Mouse (Mus musculus) liver, postnatal 0 days (tissue): ENCODE data around the gene Tbc1d2b. TPM values are rescaled to one million over a fixed set of nuclear protein-coding genes. Genes with fewer than 3 reads are reported as not detected.

Source experiments
- ATAC-seq: fragments of 200-750 bp; cut with Nextera tagmentation; 2 replicates; pipeline ENCODE4 v1.8.0; 2017; ENCODE audit warnings: mild to moderate bottlenecking, moderate library complexity
- DNase-seq: peaks from one replicate; pipeline ENCODE4 v3.0.0-alpha.2; 2016
- H3K27ac ChIP-seq: fragments of 300-500 bp; sonication (generic); 2 replicates; pipeline ENCODE4 v1.5.1; 2014; ENCODE audit warnings: antibody characterized with exemption, moderate library complexity, mild to moderate bottlenecking, low read depth
- H3K27me3 ChIP-seq: fragments of 300-500 bp; sonication (generic); 2 replicates; pipeline ENCODE4 v1.6.1; 2014; ENCODE audit warnings: low read length, control low read depth, mixed read lengths; ENCODE audit not compliant: insufficient read depth
- H3K36me3 ChIP-seq: fragments of 300-500 bp; sonication (generic); replicated peaks from 2 replicates; pipeline ENCODE4 v1.6.1; 2014; ENCODE audit warnings: mild to moderate bottlenecking, control low read depth, low read length, moderate library complexity, mixed read lengths; ENCODE audit not compliant: insufficient read depth
- H3K4me1 ChIP-seq: fragments of 300-500 bp; sonication (generic); 2 replicates; pipeline ENCODE4 v1.6.1; 2014; ENCODE audit warnings: antibody characterized with exemption, mild to moderate bottlenecking, control low read depth; ENCODE audit not compliant: insufficient read depth
- H3K4me2 ChIP-seq: fragments of 300-500 bp; sonication (generic); 2 replicates; pipeline ENCODE4 v1.6.1; 2014; ENCODE audit warnings: low read depth, mild to moderate bottlenecking, low read length, moderate library complexity, mixed read lengths
- H3K4me3 ChIP-seq: fragments of 300-500 bp; sonication (generic); 2 replicates; pipeline ENCODE4 v1.5.1; 2014; ENCODE audit warnings: low read depth, low read length
- H3K9ac ChIP-seq: fragments of 300-500 bp; sonication (generic); replicated peaks from 2 replicates; pipeline ENCODE4 v1.6.1; 2014; ENCODE audit warnings: mild to moderate bottlenecking, moderate library complexity
- H3K9me3 ChIP-seq: fragments of 300-500 bp; sonication (generic); 2 replicates; pipeline ENCODE4 v1.6.1; 2016; ENCODE audit warnings: mild to moderate bottlenecking, control low read depth, low read length, mixed read lengths
- CTCF ChIP-seq: sonication (generic); IDR thresholded peaks from 2 replicates; pipeline ENCODE4 v1.5.1; 2016; ENCODE audit warnings: antibody characterized with exemption, low read depth
- EP300 ChIP-seq: IDR thresholded peaks from 2 replicates; pipeline ENCODE4 v1.6.1; 2016; ENCODE audit warnings: antibody characterized with exemption, low read depth, mild to moderate bottlenecking
- WGBS: fragments of 180-500 bp; shearing (Covaris S2); extraction: QIAGEN DNeasy Blood & Tissue Kit; methylation state at CpG from one replicate; pipeline ENCODE4 v1.1.7; 2014; ENCODE audit not compliant: insufficient replicate concordance; 5-methylcytosine and 5-hydroxymethylcytosine counted together
- polyA plus RNA-seq: library from polyadenylated mRNA; unstranded; fragments of >200 nt; fragmentation: Nextera tagmentation; extraction: Ambion mirVana; gene quantifications from 2 replicates; pipeline ENCODE4 v1.2.1, GENCODE M21; 2015

Gene Tbc1d2b
- polyA plus RNA-seq, 1 experiment from 2014 or later: 6.2 TPM

DNA sequence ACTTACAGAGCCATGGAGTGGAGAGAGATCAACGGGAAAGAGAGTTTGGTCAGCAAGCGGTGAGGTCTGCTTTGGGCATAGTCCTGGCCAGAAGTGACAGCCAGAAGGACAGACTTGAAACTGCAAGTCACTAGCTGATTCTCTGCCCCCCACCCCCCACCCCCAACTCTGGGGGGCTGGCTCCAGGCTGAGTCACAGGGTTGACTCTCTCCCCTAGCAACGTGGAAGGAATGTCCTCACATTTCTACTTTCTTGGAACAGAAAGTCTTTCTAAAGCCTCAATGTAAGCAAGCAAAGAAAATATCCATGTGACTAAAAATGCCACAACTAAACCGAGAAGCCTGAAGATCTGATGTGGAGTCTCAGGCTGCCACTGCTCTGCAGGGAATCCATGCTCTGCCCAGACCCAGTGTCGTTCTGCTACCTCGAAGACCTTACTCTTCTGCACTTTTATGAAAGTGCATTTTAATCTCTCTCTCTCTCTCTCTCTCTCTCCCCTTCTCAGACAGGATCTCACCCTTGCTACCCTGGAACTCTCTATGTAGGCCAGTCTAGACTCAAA is 14.7 kb downstream of the Tbc1d2b start:
- Histone ChIP-seq H3K9ac (no peak overlapping the region), H3K4me1 (peaks cover 72% of the 10 kb centered on the region), H3K27me3 (no peaks in the 10 kb centered on the region), H3K4me2 (no peak overlapping the region), H3K4me3 (no peak overlapping the region), H3K27ac (peak overlapping the region; percentile 44), H3K9me3 (no peaks in the 10 kb centered on the region), H3K36me3 (0 out of 2 replicates have a peak, but pooled peaks cover 14% of the 10 kb centered on the region)
- DNase-seq (no peak), ATAC-seq (no peak)
- 60% methylated on average over 6 of the region's 6 CpGs for WGBS
- no peak for TF ChIP-seq CTCF
- no peak for TF ChIP-seq EP300

DNA sequence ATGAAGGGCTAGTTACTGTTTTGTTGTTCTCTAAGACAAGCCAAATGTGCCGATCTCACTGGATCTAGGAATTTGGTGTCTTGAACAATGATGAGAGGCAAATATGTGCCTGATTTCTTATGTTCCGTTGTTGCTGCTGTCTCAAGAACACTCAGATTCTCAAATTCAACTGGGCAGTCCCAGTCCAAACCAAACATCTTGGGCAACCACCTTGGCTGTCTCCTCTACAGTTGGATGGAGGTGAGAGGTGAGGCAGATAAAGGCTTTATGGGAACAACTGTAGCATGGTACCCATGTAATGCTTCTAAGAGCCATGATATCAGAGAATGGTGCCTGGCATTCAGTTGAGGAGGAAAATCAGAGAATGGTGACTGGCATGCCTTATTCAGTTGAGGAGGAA is 17.4 kb downstream of the Tbc1d2b start:
- no peak for TF ChIP-seq CTCF
- H3K27me3 ChIP-seq: no peaks in the 10 kb centered on the region
- peaks cover 17% of the 10 kb centered on the region for H3K36me3 ChIP-seq
- ATAC-seq: no peak
- no peak for DNase-seq
- H3K9me3 ChIP-seq: no peaks in the 10 kb centered on the region
- 94% methylated on average over 2 of the region's 2 CpGs for WGBS
- H3K9ac ChIP-seq: no peak overlapping the region
- H3K27ac ChIP-seq: peak overlapping the region; percentile 93
- H3K4me3 ChIP-seq: no peak overlapping the region
- H3K4me2 ChIP-seq: no peak overlapping the region
- peaks cover 70% of the 10 kb centered on the region for H3K4me1 ChIP-seq

DNA sequence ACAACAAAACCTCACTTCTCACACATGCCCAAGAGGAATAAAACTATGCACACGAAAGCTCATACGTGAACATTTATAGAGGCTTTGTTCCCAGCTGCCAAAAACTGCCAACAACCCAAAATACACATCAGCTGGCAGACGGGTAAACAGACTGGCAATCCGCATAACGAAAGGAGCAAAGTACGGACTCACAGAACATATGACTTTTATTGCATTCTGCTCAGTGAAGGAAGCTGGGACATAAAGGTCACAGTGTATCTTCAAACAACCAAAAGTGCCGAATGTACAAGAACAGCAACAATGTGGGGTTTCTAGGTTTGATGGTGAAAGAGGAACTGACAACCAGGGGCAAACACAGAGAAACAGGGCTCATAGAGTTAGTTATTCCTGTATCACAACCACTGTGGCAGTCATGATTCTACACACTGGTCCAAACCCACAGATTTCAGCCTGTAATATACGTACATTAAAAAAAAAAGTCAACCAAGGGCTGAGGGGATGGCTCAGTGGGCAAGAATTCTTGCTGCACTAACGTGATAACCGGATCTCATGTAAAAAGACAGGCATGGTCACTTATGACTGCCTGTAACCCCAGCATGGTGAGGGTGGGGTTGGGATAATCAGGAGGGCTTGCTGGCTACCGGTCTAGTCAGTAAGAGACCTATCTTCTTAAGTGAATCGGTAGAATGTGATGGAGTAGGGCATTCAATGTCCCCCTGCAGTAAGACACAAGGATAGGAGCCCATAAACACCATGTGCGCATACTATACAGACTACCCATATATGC is 19.4 kb downstream of the Tbc1d2b start:
- TF ChIP-seq CTCF (no peak), EP300 (peak; percentile 39; the same call in 1 of the 2 replicates)
- H3K4me3 ChIP-seq: no peak overlapping the region
- peaks cover 66% of the 10 kb centered on the region for H3K4me1 ChIP-seq
- no peaks in the 10 kb centered on the region for H3K9me3 ChIP-seq
- no peaks in the 10 kb centered on the region for H3K27me3 ChIP-seq
- ATAC-seq: peak; percentile 32
- peak overlapping the region; percentile 46 for H3K9ac ChIP-seq
- H3K36me3 ChIP-seq: peaks cover 31% of the 10 kb centered on the region
- H3K4me2 ChIP-seq: peak overlapping the region; percentile 50
- peak overlapping the region; percentile 93 for H3K27ac ChIP-seq
- peak; percentile 31 for DNase-seq
- WGBS: 45% methylated on average over 13 of the region's 13 CpGs

DNA sequence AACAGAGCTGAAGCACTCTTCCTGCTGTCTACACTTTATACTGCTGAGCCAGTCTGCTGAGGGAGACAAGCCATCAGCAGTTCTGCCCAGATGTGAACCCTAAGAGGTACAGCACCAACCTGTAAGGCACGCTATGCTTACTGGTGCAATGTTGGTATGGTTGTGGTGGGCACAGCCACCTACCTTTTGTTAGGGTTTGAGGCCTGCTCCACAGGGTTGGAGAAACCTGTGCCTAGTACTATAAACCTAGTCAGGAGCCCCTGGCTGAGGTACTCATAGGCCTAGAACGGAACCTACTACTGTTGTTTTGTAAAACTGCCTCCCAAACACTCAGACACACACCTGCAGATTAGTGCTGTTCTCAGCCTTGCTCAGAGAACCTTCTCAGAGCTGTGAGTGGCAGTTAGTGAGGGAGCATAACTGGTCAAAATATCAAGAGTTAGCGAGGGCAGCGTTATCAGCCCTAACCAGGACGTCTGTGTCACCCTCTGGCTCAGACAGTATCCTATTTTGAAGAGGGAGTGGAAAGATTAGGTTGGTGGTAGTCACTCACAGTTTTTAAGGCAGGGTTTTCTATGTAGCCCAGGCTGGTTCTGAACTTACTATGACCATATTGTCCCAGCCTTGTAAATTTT is 20.3 kb downstream of the Tbc1d2b start:
- H3K27me3 ChIP-seq: no peaks in the 10 kb centered on the region
- H3K36me3 ChIP-seq: peaks cover 38% of the 10 kb centered on the region
- peak; percentile 70 for DNase-seq
- peaks cover 70% of the 10 kb centered on the region for H3K4me1 ChIP-seq
- H3K9me3 ChIP-seq: no peaks in the 10 kb centered on the region
- H3K4me3 ChIP-seq: no peak overlapping the region
- H3K9ac ChIP-seq: peak overlapping the region; percentile 39
- peak; percentile 93 for ATAC-seq
- peak overlapping the region; percentile 50 for H3K4me2 ChIP-seq
- TF ChIP-seq EP300 (peak; percentile 98), CTCF (no peak)
- peak overlapping the region; percentile 93 for H3K27ac ChIP-seq
- WGBS: 41% methylated on average over 5 of the region's 5 CpGs

DNA sequence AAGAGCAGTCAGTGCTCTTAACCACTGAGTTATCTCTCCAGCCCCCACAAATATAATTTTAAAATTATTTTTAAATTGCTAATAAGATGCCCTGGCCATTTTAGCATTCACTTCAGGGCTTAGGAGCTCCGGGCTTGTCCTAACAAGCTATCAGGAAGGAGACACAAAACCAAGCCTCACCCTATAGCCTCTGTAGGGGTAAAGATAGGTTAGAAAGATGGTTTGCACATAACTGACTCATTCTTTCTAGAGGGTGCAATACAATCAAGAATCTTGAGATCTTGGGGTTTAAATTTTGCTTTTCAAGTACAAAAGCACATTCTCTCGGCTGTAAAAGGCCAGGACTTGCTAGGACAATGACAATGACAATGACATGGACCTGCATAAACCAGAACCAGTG is 21.6 kb downstream of the Tbc1d2b start:
- H3K4me3 ChIP-seq: no peak overlapping the region
- no peaks in the 10 kb centered on the region for H3K9me3 ChIP-seq
- peak overlapping the region; percentile 93 for H3K27ac ChIP-seq
- ATAC-seq (no peak), DNase-seq (no peak)
- peak; percentile 49; the same call in 1 of the 2 replicates for TF ChIP-seq EP300
- no peak for TF ChIP-seq CTCF
- peak overlapping the region; percentile 50 for H3K4me2 ChIP-seq
- H3K36me3 ChIP-seq: peaks cover 38% of the 10 kb centered on the region
- H3K4me1 ChIP-seq: peaks cover 78% of the 10 kb centered on the region
- 0 out of 2 replicates have a peak overlapping the region, but pooled peaks have one; percentile 6 for H3K9ac ChIP-seq
- H3K27me3 ChIP-seq: no peaks in the 10 kb centered on the region
- WGBS: 65% methylated on average over 2 of the region's 2 CpGs

DNA sequence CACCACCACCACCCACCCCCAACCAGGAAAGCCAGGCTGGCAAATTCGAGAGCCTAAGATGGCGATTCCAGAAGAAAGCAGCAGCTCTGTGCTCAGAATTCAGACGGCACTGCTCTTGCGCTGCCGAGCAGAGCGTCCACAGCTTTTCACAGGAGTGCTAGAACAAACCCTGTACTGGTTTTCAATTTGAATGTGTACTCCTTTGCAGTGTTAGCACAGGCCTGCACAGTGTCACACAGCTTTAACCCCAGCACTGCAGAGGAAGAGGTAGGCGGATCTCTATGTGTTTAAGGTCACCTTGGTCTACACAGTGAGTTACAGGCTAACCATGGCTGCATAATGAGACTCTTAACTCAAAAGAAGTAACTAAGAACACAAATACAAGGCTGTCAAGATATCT is 22.3 kb downstream of the Tbc1d2b start:
- no peak for TF ChIP-seq EP300
- no peak for TF ChIP-seq CTCF
- Histone ChIP-seq H3K27me3 (no peaks in the 10 kb centered on the region), H3K4me1 (peaks cover 83% of the 10 kb centered on the region), H3K9ac (no peak overlapping the region), H3K4me3 (no peak overlapping the region), H3K27ac (peak overlapping the region; percentile 93), H3K36me3 (peaks cover 38% of the 10 kb centered on the region), H3K9me3 (no peaks in the 10 kb centered on the region), H3K4me2 (peak overlapping the region; percentile 50)
- ATAC-seq (no peak), DNase-seq (no peak)
- WGBS: 76% methylated on average over 7 of the region's 7 CpGs
